Mouse (Mus musculus) midbrain, embryonic 10.5 days (tissue): ENCODE data around the gene Pus7l. TPM values are rescaled to one million over a fixed set of nuclear protein-coding genes. Genes with fewer than 3 reads are reported as not detected.

ENCODE experiments used
- DNase-seq: peaks from one replicate; pipeline ENCODE4 v3.0.0-alpha.2; 2017; ENCODE audit warnings: low spot score
- H3K27ac ChIP-seq: fragments of 300-500 bp; sonication (generic); replicated peaks from 2 replicates; pipeline ENCODE4 v1.5.1; 2016; ENCODE audit warnings: mild to moderate bottlenecking
- H3K27me3 ChIP-seq: fragments of 300-500 bp; sonication (generic); 2 replicates; pipeline ENCODE4 v1.6.1; 2016; ENCODE audit warnings: low read depth, mild to moderate bottlenecking; ENCODE audit not compliant: poor library complexity, severe bottlenecking
- H3K36me3 ChIP-seq: fragments of 300-500 bp; sonication (generic); 2 replicates; pipeline ENCODE4 v1.6.1; 2016; ENCODE audit warnings: mild to moderate bottlenecking, moderate library complexity
- H3K4me1 ChIP-seq: fragments of 300-500 bp; sonication (generic); 2 replicates; pipeline ENCODE4 v1.6.1; 2016
- H3K4me3 ChIP-seq: fragments of 300-500 bp; sonication (generic); 2 replicates; pipeline ENCODE4 v1.5.1; 2016; ENCODE audit warnings: mild to moderate bottlenecking, moderate library complexity
- H3K9me3 ChIP-seq: fragments of 300-500 bp; sonication (generic); replicated peaks from 2 replicates; pipeline ENCODE4 v1.6.1; 2016; ENCODE audit warnings: mild to moderate bottlenecking
- WGBS: fragments of 180-500 bp; shearing (Covaris S2); methylation state at CpG from one replicate; pipeline ENCODE4 v1.1.7; 2016; 5-methylcytosine and 5-hydroxymethylcytosine counted together
- polyA plus RNA-seq: library from polyadenylated mRNA; unstranded; fragments of >200 nt; fragmentation: Nextera tagmentation; extraction: Ambion mirVana; gene quantifications from 2 replicates; pipeline ENCODE4 v1.2.1, GENCODE M21; 2016

Gene Pus7l
- polyA plus RNA-seq, 1 experiment from 2014 or later = 9.0 TPM

DNA sequence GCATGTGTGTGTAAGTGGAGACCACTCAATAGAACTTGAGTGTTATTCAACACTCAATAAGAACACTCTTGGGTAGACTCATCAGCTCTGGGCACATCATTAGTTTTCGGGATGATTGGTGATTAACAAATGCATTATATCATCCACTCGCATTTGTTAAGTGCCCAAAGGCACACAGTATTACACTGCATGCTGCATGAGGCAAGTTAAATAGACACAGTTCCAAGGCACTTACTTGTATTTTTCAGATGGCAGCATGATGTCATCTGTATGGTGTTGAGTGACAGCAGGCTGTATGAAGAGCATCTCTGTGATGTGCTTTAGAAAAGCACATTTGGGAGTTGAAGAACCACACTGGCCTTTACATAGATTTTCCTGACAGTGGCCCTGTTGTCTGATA is 60.8 kb downstream of the Pus7l start:
- no peaks in the 10 kb centered on the region for H3K9me3 ChIP-seq
- 89% methylated on average over 2 of the region's 2 CpGs for WGBS
- peaks cover 24% of the 10 kb centered on the region for H3K4me1 ChIP-seq
- no peak overlapping the region for H3K4me3 ChIP-seq
- no peaks in the 10 kb centered on the region for H3K36me3 ChIP-seq
- no peaks in the 10 kb centered on the region for H3K27me3 ChIP-seq
- no peak for DNase-seq
- H3K27ac ChIP-seq = no peak overlapping the region

- Histone ChIP-seq H3K27me3 (no peaks in the 10 kb centered on the region), H3K4me3 (no peak overlapping the region), H3K4me1 (peaks cover 30% of the 10 kb centered on the region), H3K36me3 (no peaks in the 10 kb centered on the region), H3K9me3 (no peaks in the 10 kb centered on the region), H3K27ac (no peak overlapping the region)
- no peak for DNase-seq
- WGBS = 86% methylated on average over 4 of the region's 4 CpGs
Observed at GRCm38 (mm10) chr15:94480792-94481191, 62.6 kb downstream of the Pus7l start.

GRCm38 (mm10) chr15:94480248-94480647 is 63.1 kb downstream of the Pus7l start:
- WGBS = 85% methylated on average over 5 of the region's 5 CpGs
- Histone ChIP-seq H3K4me3 (no peak overlapping the region), H3K27me3 (no peaks in the 10 kb centered on the region), H3K27ac (no peak overlapping the region), H3K9me3 (no peaks in the 10 kb centered on the region), H3K36me3 (no peaks in the 10 kb centered on the region), H3K4me1 (peaks cover 30% of the 10 kb centered on the region)
- DNase-seq = no peak

GRCm38 (mm10) chr15:94479513-94480136 is 63.7 kb downstream of the Pus7l start:
- no peak overlapping the region for H3K27ac ChIP-seq
- no peaks in the 10 kb centered on the region for H3K9me3 ChIP-seq
- 83% methylated on average over 3 of the region's 3 CpGs for WGBS
- H3K36me3 ChIP-seq = no peaks in the 10 kb centered on the region
- H3K4me3 ChIP-seq = no peak overlapping the region
- no peak for DNase-seq
- peaks cover 30% of the 10 kb centered on the region for H3K4me1 ChIP-seq
- H3K27me3 ChIP-seq = no peaks in the 10 kb centered on the region

GRCm38 (mm10) chr15:94478706-94479105 is 64.6 kb downstream of the Pus7l start:
- H3K27ac ChIP-seq = no peak overlapping the region
- H3K4me3 ChIP-seq = no peak overlapping the region
- no peaks in the 10 kb centered on the region for H3K27me3 ChIP-seq
- DNase-seq = peak; percentile 14
- peaks cover 30% of the 10 kb centered on the region for H3K4me1 ChIP-seq
- H3K36me3 ChIP-seq = no peaks in the 10 kb centered on the region
- no peaks in the 10 kb centered on the region for H3K9me3 ChIP-seq
- 32% methylated on average over 13 of the region's 13 CpGs for WGBS

DNA sequence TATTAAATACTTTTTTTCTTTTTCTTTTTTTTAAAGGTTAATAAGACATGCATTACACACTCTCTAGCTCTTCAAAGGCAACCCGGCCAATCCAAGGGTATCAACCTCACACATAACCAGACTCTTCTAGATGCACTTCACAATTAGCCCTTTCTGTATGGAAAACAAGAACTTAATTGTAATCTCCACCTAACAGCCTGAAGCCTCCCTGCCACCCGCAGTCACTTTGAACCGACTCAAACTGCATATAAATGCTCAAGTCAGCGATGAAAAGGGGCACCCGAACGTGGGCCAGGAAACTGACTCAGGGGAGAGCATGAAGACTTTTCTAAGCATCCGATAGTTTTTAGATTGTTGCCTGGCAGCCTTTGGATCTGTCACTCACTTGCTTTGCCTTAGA is 66.1 kb downstream of the Pus7l start:
- H3K4me1 ChIP-seq = peaks cover 30% of the 10 kb centered on the region
- WGBS = 31% methylated on average over 7 of the region's 7 CpGs
- no peaks in the 10 kb centered on the region for H3K9me3 ChIP-seq
- H3K27me3 ChIP-seq = no peaks in the 10 kb centered on the region
- H3K36me3 ChIP-seq = no peaks in the 10 kb centered on the region
- no peak overlapping the region for H3K4me3 ChIP-seq
- DNase-seq = peak; percentile 19
- 0 out of 2 replicates have a peak overlapping the region, but pooled peaks have one; percentile 28 for H3K27ac ChIP-seq

DNA sequence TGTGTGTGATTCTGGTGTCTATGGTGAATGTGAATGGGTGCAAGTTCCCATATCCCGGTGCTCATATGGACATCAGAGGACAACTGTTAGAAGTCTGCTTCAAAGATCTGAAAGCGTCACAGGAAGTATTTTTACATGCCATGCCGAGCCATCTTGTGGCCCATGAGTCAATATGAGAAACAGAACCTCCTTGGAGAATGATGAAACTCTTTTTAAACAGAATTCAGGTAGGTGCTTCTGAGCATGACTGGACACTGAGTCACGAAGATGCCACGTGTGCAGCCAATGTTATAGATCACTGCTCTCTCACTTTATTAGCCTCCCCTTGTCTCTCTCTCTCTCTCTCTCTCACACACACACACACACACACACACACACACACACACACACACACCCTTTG is 67.4 kb downstream of the Pus7l start:
- Histone ChIP-seq H3K36me3 (no peaks in the 10 kb centered on the region), H3K27ac (no peak overlapping the region), H3K4me1 (peaks cover 30% of the 10 kb centered on the region), H3K9me3 (no peaks in the 10 kb centered on the region), H3K27me3 (no peaks in the 10 kb centered on the region), H3K4me3 (no peak overlapping the region)
- DNase-seq = no peak
- 96% methylated on average over 5 of the region's 5 CpGs for WGBS

Other genes with a start within 250 kb of the Pus7l start
- gene Adamts20, start 78.1 kb downstream of the Pus7l start, polyA plus RNA-seq = 2.5 and 3.5 TPM in 2 replicates
- 2.4 and 3.3 TPM in 2 replicates for gene Irak4, start 96 bp upstream of the Pus7l start, polyA plus RNA-seq
- 91.0 and 104 TPM in 2 replicates for gene Twf1, start 46.3 kb upstream of the Pus7l start, polyA plus RNA-seq
- 1.1 and 1.7 TPM in 2 replicates for gene Tmem117, start 85.7 kb upstream of the Pus7l start, polyA plus RNA-seq